Mouse (Mus musculus): ENCODE measurements around the gene Shtn1. TPM values are rescaled to one million over a fixed set of nuclear protein-coding genes. Genes with fewer than 3 reads are reported as not detected.

Gene Shtn1
- total RNA-seq, 2 experiments from 2014 or later = 1.0 to 1.1 TPM

DNA sequence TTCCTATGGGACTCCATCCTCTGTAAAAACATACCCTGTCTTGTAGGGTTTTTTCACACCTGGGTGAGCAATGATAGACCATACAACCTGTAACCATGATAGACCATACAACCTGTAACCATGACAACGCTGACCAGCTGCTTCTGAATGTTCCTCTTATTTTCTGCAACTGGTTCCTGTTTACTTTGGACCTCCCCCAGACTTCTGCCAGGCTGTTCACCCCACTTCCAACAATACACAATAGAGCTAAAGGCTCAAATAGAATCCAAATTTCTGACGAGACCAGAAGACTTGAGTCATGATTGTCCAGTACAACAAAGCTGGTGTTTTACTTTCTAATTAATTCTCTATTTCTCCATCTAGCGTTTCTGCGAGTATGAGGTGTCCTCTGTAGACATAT, 23.8 kb downstream of the Shtn1 start:
- DNase-seq = no peak

DNA sequence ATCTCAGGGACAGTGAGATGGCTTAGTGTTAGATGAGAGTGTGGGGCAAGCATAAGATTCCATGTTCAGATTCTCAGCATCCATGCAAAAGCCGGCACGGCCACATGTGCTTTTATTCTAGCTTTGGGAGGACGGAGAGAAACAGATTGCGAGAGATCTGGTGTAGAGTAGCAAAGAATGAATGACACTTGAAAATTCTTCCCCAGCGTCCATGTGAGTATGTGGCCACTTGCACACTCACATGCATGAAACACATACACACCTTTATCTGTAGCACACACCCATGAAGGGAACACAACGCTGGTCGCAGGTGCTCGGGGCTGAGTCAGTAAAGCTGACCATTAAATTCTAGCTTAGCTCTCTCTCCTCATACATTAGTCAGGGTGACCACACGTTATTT, 24.3 kb downstream of the Shtn1 start:
- no peak for DNase-seq

GRCm38 (mm10) chr19:59048852-59049251, 27.0 kb downstream of the Shtn1 start:
- no peak for DNase-seq

GRCm38 (mm10) chr19:59047511-59047910, 28.4 kb downstream of the Shtn1 start:
- no peak for DNase-seq

DNA sequence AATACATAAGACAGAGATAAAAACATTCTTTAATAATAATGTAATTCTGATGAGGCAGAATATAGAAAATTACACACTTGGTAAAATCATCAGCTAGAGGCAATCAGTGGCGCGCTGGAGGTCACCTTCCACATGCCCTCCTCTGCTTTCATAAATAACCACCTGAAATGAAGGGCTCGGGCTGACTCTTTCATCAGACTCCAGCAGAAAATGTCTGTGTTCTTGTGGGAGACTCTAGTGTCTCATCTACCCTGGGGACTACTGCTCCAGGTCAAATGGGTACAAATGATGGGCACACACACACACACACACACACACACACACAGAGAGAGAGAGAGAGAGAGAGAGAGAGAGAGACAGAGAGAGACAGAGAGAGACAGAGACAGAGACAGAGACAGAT, 34.8 kb downstream of the Shtn1 start:
- no peak for DNase-seq

DNA sequence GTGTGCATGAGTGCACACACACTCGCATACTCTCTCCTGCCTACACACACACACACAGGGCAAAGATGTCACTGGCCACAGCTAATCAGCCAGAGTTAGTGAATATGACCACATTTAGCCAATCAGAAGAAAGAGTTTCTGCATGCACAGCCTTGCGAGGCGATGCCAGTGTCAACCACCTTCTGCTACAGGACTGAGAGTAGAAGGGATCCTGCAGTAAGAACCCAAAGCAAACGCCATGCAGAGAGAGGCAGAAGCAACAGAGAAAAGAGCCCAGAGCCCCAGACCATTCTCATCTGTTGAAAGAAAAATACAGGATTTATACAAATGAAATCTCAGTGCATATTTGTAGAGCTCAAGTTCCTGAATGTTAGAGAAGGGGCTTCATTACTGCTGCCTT, 37.1 kb downstream of the Shtn1 start:
- no peak for DNase-seq

DNA sequence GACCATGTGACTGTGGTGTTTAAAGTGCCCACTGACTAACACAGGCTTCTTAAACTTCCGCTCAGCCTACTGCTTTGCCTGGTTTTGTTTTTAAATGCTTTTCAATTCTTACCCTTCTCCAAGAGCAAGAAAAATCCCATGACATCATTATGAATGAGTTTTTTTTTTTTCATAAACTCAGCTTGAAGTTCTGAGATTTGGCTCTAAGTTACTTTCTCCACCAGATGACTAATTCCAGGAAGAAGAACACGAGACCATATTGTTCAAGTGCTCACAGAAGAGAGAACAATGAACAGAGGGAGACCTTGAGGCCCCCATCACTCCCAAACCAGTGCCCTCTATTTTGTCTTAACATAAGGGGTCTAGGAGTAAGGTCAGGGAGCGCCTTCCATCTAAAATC, 39.1 kb downstream of the Shtn1 start:
- no peak for DNase-seq

- no peak for DNase-seq
These were observed 42.7 kb downstream of the Shtn1 start for GRCm38 (mm10) chr19:59033241-59033640.

GRCm38 (mm10) chr19:59030221-59030620, 45.7 kb downstream of the Shtn1 start:
- no peak for DNase-seq

GRCm38 (mm10) chr19:59029011-59029410, 46.9 kb downstream of the Shtn1 start:
- no peak for DNase-seq

DNA sequence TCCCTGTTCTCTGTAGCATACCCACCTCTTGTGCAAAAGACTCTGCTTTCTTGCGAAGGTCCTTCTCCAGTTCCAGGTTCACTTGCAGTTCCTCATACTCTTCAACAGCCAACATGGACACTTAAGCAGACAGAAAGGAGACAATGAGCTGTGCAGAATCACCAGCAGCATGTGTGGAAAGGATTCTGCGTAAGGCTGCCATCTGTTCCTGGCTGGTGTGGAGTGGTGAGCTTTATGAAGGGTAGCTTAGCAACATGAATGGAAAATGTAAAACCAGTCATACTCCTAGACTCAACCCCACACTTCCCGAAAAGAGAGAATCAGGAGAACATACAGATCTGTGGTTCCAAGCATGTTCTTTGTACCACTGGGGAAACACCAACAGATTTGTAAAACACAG, 47.8 kb downstream of the Shtn1 start:
- DNase-seq = no peak

GRCm38 (mm10) chr19:59023876-59024275, 52.0 kb downstream of the Shtn1 start:
- DNase-seq = no peak

- DNase-seq = no peak
These were observed 54.3 kb downstream of the Shtn1 start for GRCm38 (mm10) chr19:59021644-59022043.

DNA sequence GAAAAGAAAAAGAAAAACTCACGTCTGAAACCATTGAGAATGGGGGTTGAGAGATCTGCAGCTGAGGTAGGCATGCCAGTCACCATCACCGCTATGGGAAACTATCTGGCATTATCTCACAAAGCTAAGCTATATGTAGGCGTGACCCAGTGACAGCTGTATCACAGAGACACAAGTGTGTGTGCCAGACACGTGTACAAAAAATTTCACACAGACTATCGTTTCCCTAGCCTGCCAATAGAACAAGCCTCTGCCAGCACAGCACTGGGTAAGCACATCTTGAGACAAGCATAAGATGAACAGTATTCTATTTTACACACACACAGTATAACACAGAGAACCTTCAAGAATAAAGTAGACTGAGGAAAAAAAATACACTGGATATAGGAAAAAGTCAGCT, 65.1 kb downstream of the Shtn1 start:
- DNase-seq = no peak

DNA sequence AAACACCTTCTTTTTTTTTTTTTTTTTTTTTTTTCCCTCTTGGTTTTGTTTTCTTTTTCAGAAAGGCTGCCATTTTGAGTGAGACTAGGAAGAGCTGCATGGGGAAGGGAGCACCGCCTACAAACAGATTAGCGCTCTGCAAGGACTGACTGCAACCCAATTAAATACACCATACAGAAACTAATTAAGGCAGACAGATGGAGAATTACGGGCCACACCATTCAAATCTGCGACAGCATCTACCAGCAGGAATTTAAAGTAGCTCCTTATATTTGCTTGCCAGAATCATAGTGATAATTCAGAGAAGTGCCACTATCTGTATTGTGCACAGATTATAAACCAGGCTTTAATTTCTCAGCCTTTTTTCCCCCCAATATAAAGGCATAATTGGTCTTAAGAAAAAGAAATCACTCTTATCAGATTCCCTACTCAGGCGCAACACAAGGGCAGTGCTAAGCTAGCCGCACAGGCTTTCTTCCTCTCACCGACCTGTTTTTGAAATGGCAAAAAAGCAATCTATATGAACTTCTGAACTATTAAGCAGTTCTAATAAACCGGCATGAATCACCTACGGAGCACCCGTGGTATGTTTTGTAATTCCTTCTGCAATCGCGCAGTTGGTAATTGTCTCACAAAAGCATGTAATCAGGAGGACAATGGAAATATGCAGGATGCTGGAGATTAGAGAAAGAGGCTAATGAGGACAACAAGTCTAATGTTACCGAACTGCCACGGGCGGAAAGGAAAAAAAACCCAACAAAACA, 69.1 kb downstream of the Shtn1 start:
- DNase-seq = no peak

GRCm38 (mm10) chr19:59002827-59003226, 73.1 kb downstream of the Shtn1 start:
- DNase-seq = no peak

DNA sequence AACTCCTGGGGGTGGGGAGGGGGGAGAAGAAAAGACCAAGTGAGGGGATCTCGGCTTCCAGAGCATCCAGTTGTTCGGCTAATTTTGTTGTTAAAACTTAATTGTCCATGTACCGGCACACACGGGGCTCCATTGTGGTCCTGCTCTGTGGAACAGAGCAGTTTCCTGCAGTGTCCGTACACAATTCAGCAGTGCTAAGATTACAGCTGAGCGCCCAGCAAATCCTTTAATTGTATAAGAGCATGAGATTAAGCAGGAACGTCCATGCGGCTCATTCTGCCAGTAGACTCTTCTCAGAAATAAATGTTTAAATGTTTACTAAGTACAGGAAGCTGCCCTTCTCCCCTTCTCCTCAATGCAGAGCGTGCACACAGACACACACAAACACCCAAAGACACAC, 94.3 kb downstream of the Shtn1 start:
- DNase-seq = no peak

DNA sequence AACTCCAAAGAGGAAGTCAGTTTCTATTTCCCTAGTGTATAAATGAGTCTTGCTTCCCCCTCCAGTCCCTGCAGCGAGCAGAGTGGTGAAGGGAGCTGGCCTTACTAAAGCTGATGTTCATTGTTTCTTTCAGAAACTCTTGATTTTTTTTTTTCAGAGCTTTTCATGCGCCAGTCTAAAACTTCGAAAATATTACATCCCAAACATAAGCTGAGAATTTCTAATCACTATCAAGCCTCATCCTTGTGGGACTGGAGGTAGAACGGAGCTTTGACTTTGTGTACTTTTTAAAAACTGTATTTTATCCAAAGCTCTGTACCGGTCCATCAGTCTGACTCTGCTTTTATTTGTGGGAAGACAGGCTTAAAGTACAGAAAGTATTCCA, 95.9 kb downstream of the Shtn1 start:
- no peak for DNase-seq

DNA sequence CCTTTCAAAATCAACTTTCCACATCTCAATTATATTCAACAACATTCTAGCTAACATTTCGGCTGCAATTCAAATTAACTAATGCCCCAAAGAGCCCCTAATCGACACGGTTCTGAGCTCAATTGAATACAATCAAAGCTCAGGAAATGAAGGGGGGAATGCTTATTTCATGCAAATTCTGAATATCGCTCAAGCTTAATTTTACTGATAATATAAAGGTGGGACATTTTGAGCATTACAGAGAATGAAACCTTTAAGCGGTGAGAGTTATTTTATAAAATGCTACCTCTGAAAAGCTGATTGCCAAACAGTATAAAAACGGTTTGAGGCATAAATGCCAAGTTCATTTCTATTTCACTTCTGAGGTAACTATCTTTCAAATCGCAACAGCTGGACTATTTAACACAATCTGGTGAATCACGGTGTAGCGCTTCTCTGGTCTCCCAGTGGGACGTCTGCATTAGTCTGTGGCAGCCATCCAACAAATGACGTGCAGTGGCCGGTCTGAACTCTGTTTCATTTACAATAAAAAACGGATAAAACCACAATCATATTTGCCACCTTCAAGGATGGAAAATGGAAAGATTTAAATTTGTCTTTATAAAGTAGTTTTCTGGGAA, 96.4 kb downstream of the Shtn1 start:
- DNase-seq = peak; percentile 13

- DNase-seq = no peak
These were observed 97.3 kb downstream of the Shtn1 start for GRCm38 (mm10) chr19:58978401-58979171.

GRCm38 (mm10) chr19:58975216-58975863, 100.6 kb downstream of the Shtn1 start:
- DNase-seq = no peak

GRCm38 (mm10) chr19:58974126-58974525, 101.8 kb downstream of the Shtn1 start:
- DNase-seq = no peak

DNA sequence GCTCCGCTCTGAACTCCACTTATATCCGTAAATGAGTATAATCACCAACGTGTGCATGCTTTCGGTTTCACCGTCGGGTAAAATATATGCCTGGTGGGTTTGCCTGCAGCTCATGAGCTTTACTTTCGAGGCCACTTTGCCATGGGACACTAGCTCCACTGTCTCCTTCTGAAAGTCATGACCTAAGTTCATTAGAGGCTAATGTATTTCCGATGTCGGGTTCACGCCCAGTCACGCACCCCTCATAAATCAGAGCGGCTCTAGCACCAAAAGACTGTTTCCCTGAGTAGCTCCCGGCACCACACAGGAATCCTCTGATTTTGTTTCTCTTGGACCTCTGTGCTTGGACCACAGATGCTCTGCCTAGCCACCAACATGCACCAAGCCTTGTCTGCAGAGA, 105.1 kb downstream of the Shtn1 start:
- DNase-seq = no peak
